Mouse (Mus musculus): Measurements from ENCODE around the gene Grin2b. TPM values are rescaled to one million over a fixed set of nuclear protein-coding genes. Genes with fewer than 3 reads are reported as not detected.

Grin2b gene
- not detected for total RNA-seq (2023)

DNA sequence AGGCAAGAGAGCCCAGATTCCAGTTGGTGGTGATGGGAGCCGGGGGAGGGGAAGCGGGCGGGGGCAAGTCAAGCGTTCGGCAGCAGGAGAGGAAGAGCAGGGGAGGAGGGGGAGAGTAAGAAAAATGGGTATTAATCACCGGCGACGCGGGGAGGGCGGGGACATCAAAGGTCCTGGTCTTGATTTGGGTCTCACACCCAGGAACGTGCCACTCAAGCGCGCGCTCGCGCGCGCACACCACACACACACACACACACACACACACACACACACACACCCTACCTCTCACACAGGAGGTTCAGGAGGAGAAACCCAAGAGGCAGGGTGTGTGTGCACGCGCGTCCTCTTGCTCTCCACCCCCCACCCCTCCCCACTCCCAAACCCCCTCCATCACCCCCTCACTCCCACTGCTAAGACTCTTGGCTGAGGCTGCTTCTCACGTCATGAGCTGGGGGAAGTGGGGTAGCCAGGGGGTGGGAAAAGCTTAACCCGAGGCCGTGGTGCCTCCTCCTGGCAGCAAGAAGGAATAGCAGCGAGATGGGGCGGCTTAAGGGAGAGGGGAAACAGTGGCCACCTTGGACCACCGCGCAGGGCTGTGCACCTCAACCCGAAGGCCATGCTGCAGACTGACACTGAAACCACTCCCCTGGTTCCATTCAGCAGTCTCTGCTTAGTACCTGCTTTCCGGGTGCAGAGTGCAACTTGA is at the start of gene Grin2b:
Grin2b (minus strand) TSS at position 321 of the 706 bp plus-strand sequence.

Other genes with a start within 250 kb of the Grin2b start
- gene Gm8994, start 154.0 kb upstream of the Grin2b start, total RNA-seq (2023) = not detected
- gene E330021D16Rik, start 242.1 kb upstream of the Grin2b start, total RNA-seq (2023) = not detected

All from CD4-positive naive resting alpha-beta T cell, adult 76 days (primary cell).